Mouse (Mus musculus): ENCODE measurements around the gene Foxd2. TPM values are rescaled to one million over a fixed set of nuclear protein-coding genes. Genes with fewer than 3 reads are reported as not detected.
A peak's percentile ranks its signal among the peaks of the same experiment; 100 is the strongest.

Foxd2 gene
- total and polyA plus RNA-seq, 3 experiments: 0.14 to 0.17 TPM; not detected in 1

DNA sequence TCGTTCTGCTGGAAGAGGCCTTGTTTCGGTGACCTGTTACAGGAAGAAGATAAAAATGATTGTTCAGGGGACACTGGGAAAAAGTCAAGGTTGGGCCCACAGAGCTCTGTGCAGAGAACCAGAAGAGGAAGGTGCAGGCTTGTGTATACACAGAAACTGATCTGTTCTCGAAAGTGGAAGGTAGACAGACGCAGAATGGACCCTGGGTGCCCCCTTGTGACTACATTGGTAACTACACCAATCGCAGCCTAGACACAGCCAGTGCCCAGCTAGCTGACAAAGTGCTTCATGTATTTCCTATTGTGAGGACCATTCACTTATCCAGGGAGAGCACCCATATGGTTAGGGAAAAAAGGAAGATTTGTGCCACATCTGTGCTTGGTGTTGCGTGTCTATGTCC, 38.7 kb upstream of the Foxd2 start:
- no peak overlapping the region for H3K27ac ChIP-seq (ENCODE audit: insufficient read depth, low read depth)
- H3K27me3 ChIP-seq (replicated peaks): peaks cover 4% of the 10 kb centered on the region
- in situ Hi-C loops (cut with MboI; ENCODE audit: low pct_ligation_motif_present, low pct_unique_long_range_greater_than_20kb, low sequenced_read_pairs) (no loop called here), dilution Hi-C loops (cut with MboI; ENCODE audit: extremely low pct_ligation_motif_present, extremely low pct_unique_long_range_greater_than_20kb, low sequenced_read_pairs) (no loop called here)
- H3K36me3 ChIP-seq (replicated peaks in 1 of 2; ENCODE audit: control insufficient read depth in 1 of 2, insufficient read depth in 1 of 2, low read length in 1 of 2): no peaks in the 10 kb centered on the region
- H3K4me2 ChIP-seq (ENCODE audit: insufficient read depth, low read depth, poor library complexity, severe bottlenecking): no peak overlapping the region
- peaks cover 0 to 5% of the 10 kb centered on the region in 2 experiments; a peak in 2 of 4 replicates for H3K4me1 ChIP-seq (ENCODE audit: control insufficient read depth in 1 of 2, insufficient read depth in 2 of 2)
- H3K9ac ChIP-seq (ENCODE audit: insufficient read depth, low read depth): no peak overlapping the region
- no peak overlapping the region for H3K4me3 ChIP-seq (replicated peaks in 1 of 3; ENCODE audit: low read depth in 2 of 3, low read length in 2 of 3, poor library complexity in 1 of 3)
- no peaks in the 10 kb centered on the region for H3K9me3 ChIP-seq (replicated peaks; ENCODE audit: low read length)
- 0 out of 2 replicates have a peak, but pooled peaks have one; percentile 14 for TF ChIP-seq HCFC1 (IDR thresholded peaks at IDR 0.05; ENCODE audit: low read depth, low read length)
- TF ChIP-seq GABPA (IDR thresholded peaks at IDR 0.05; ENCODE audit: insufficient replicate concordance, low read depth, low read length): no peak
- TF ChIP-seq NELFE (IDR thresholded peaks at IDR 0.05; ENCODE audit: low read depth, low read length): no peak; the same call in 1 of the 2 replicates
- TF ChIP-seq SMC3 (IDR thresholded peaks at IDR 0.05; ENCODE audit: low read depth, low read length): peak; percentile 93
- no peak for TF ChIP-seq PAX5 (IDR thresholded peaks at IDR 0.05; ENCODE audit: low read length)
- no peak for TF ChIP-seq KAT2A (IDR thresholded peaks at IDR 0.05; ENCODE audit: insufficient replicate concordance, low read length)
- peak; percentile 34; the same call in 1 of the 2 replicates for TF ChIP-seq MAZ (IDR thresholded peaks at IDR 0.05; ENCODE audit: low read depth, low read length)
- no peak; the same call in 1 of the 2 replicates for TF ChIP-seq MAX (IDR thresholded peaks at IDR 0.05; ENCODE audit: low read length)
- TF ChIP-seq MYC (IDR thresholded peaks at IDR 0.05; ENCODE audit: low read depth, low read length): no peak
- no peak for TF ChIP-seq MXI1 (IDR thresholded peaks at IDR 0.05; ENCODE audit: low read depth, low read length)
- TF ChIP-seq E2F4 (IDR thresholded peaks at IDR 0.05; ENCODE audit: insufficient replicate concordance, low read depth, low read length): no peak
- no peak for TF ChIP-seq USF2 (conservative IDR thresholded peaks at IDR 0.05; ENCODE audit: low read depth, low read length)
- TF ChIP-seq POLR2AphosphoS2 (IDR thresholded peaks at IDR 0.05; ENCODE audit: low read depth, low read length): no peak
- TF ChIP-seq MAFK (IDR thresholded peaks at IDR 0.05; ENCODE audit: insufficient replicate concordance, low read length): no peak
- no peak for TF ChIP-seq TBP (conservative IDR thresholded peaks at IDR 0.05; ENCODE audit: low read depth, low read length)
- peak; percentile 36 for TF ChIP-seq ZC3H11A (IDR thresholded peaks at IDR 0.05; ENCODE audit: low read depth, low read length)
- TF ChIP-seq ZKSCAN1 (IDR thresholded peaks at IDR 0.05; ENCODE audit: borderline replicate concordance, low read depth, low read length): no peak
- no peak for TF ChIP-seq BHLHE40 (IDR thresholded peaks at IDR 0.05; ENCODE audit: low read depth, low read length)
- no peak for TF ChIP-seq JUN (IDR thresholded peaks at IDR 0.05; ENCODE audit: insufficient read depth, low read depth, low read length)
- no peak for TF ChIP-seq CHD1 (IDR thresholded peaks at IDR 0.05; ENCODE audit: low read depth, low read length)
- peak; percentile 65 for TF ChIP-seq IRF4 (IDR thresholded peaks at IDR 0.05; ENCODE audit: low read depth, low read length)
- no peak for TF ChIP-seq SIN3A (IDR thresholded peaks at IDR 0.05; ENCODE audit: low read length)
- no peak for TF ChIP-seq CHD2 (IDR thresholded peaks at IDR 0.05; ENCODE audit: low read length)
- peak; percentile 88 to 96 for TF ChIP-seq CTCF (conservative IDR thresholded peaks at IDR 0.05 in 1 of 2, IDR thresholded peaks at IDR 0.05 in 1 of 2; ENCODE audit: low read depth in 2 of 2, low read length in 2 of 2)
- peak; percentile 95 for TF ChIP-seq RAD21 (IDR thresholded peaks at IDR 0.05; ENCODE audit: low read depth, low read length)
- no peak for TF ChIP-seq RCOR1 (conservative IDR thresholded peaks at IDR 0.05; ENCODE audit: low read depth, low read length)
- TF ChIP-seq USF1 (IDR thresholded peaks at IDR 0.05; ENCODE audit: low read depth, low read length): no peak
- TF ChIP-seq ZMIZ1 (IDR thresholded peaks at IDR 0.05; ENCODE audit: low read depth, low read length): no peak
- no peak for TF ChIP-seq ZNF384 (IDR thresholded peaks at IDR 0.05; ENCODE audit: low read depth, low read length)
- TF ChIP-seq JUND (conservative IDR thresholded peaks at IDR 0.05; ENCODE audit: low read depth, low read length): no peak; the same call in 1 of the 2 replicates
- 0 out of 2 replicates have a peak, but pooled peaks have one; percentile 42 for TF ChIP-seq MEF2A (IDR thresholded peaks at IDR 0.05; ENCODE audit: borderline replicate concordance, low read depth, low read length)
- peak; percentile 75 for DNase-seq (ENCODE audit: extremely low read depth)
- H3K79me2 ChIP-seq (replicated peaks; ENCODE audit: control insufficient read depth, extremely low read depth, insufficient read depth, poor library complexity, severe bottlenecking): no peaks in the 10 kb centered on the region

Measured in CH12.LX (cell line).